Comparison of ENCODE assay signal across 14 mouse cellular contexts in genomic region chr12:100316094-100316493, GRCm38 (mm10).
DNase-seq lines count a peak whose midpoint lies in the region; ATAC-seq lines count a peak whose summit lies in the region.
"Had no signal": no experiment of that assay in that cellular context is flagged by ENCODE, and none has a peak within 500 bp of the region (broad histone marks: within the 10 kb centered on the region; RNA-seq: fewer than 3 reads in every experiment).

No protein-coding gene starts in this region.

- no peak overlapping the region for H3K4me3 ChIP-seq in neural tube, embryonic 13.5 days
- no peak overlapping the region for H3K4me3 ChIP-seq in hindbrain, embryonic 13.5 days
- H3K4me3 ChIP-seq in neural tube, embryonic 14.5 days (ENCODE audit: low read depth, low read length): no peak overlapping the region
- H3K4me3 ChIP-seq in kidney, embryonic 14.5 days (ENCODE audit: low read length): no peak overlapping the region
- H3K4me3 ChIP-seq: megakaryocyte, embryonic 14.5 days had no signal

- peak; percentile 65 for DNase-seq in cerebellum, adult 9-10 months
- no peak for DNase-seq in cerebellum, adult 11-12 months
- DNase-seq in neural tube, embryonic 10.5 days (ENCODE audit: extremely low spot score, low spot score): no peak
- DNase-seq in kidney, adult 18-20 months: no peak
- DNase-seq: B cell, adult 2 months; heart, postnatal 10 days; kidney, postnatal 25 days; liver had no signal

- H3K27ac ChIP-seq in neural tube, embryonic 13.5 days (replicated peaks): peak overlapping the region; percentile 84
- peak overlapping the region; percentile 85 for H3K27ac ChIP-seq in hindbrain, embryonic 13.5 days
- peak overlapping the region; percentile 52; the same call in 1 of the 2 replicates for H3K27ac ChIP-seq in neural tube, embryonic 14.5 days (ENCODE audit: low read depth, low read length)
- H3K27ac ChIP-seq in kidney, embryonic 14.5 days (ENCODE audit: low read depth, low read length): no peak overlapping the region

- 59% methylated on average over 9 of the region's 9 CpGs for WGBS in neural tube, embryonic 13.5 days
- 57% methylated on average over 9 of the region's 9 CpGs for WGBS in hindbrain, embryonic 13.5 days
- 67% methylated on average over 9 of the region's 9 CpGs for WGBS in neural tube, embryonic 14.5 days
- 88% methylated on average over 9 of the region's 9 CpGs for WGBS in kidney, embryonic 14.5 days

- 0 out of 2 replicates have a peak, but pooled peaks have one; percentile 28 for ATAC-seq in neural tube, embryonic 13.5 days (ENCODE audit: low read depth)
- peak; percentile 30; the same call in 1 of the 2 replicates for ATAC-seq in hindbrain, embryonic 13.5 days (ENCODE audit: low FRiP score)
- 0 out of 2 replicates have a peak, but pooled peaks have one; percentile 42 for ATAC-seq in neural tube, embryonic 14.5 days (ENCODE audit: low read depth)
- no peak for ATAC-seq in kidney, embryonic 14.5 days (ENCODE audit: low FRiP score, low TSS enrichment)
- ATAC-seq: Patski had no signal

- H3K36me3 ChIP-seq in neural tube, embryonic 13.5 days: peaks cover 16% of the 10 kb centered on the region
- H3K36me3 ChIP-seq in hindbrain, embryonic 13.5 days: peaks cover 9% of the 10 kb centered on the region
- H3K36me3 ChIP-seq in neural tube, embryonic 14.5 days (ENCODE audit: control insufficient read depth, insufficient read depth, low read length): no peaks in the 10 kb centered on the region
- H3K36me3 ChIP-seq in kidney, embryonic 14.5 days (ENCODE audit: control insufficient read depth, insufficient read depth, low read length): no peaks in the 10 kb centered on the region; the same call in 1 of the 2 replicates

- H3K4me2 ChIP-seq in neural tube, embryonic 13.5 days: no peak overlapping the region
- H3K4me2 ChIP-seq in hindbrain, embryonic 13.5 days: no peak overlapping the region
- no peak overlapping the region for H3K4me2 ChIP-seq in neural tube, embryonic 14.5 days (ENCODE audit: low read depth, low read length)
- no peak overlapping the region for H3K4me2 ChIP-seq in kidney, embryonic 14.5 days (replicated peaks; ENCODE audit: low read depth, low read length)

- no peaks in the 10 kb centered on the region for H3K27me3 ChIP-seq in neural tube, embryonic 13.5 days
- no peaks in the 10 kb centered on the region for H3K27me3 ChIP-seq in hindbrain, embryonic 13.5 days
- H3K27me3 ChIP-seq in neural tube, embryonic 14.5 days (ENCODE audit: control insufficient read depth, insufficient read depth, low read length): no peaks in the 10 kb centered on the region
- no peaks in the 10 kb centered on the region for H3K27me3 ChIP-seq in kidney, embryonic 14.5 days (ENCODE audit: control insufficient read depth, insufficient read depth, low read length)
- H3K27me3 ChIP-seq: megakaryocyte, embryonic 14.5 days; Patski had no signal

- no peak overlapping the region for H3K9ac ChIP-seq in neural tube, embryonic 13.5 days
- no peak overlapping the region for H3K9ac ChIP-seq in hindbrain, embryonic 13.5 days
- no peak overlapping the region for H3K9ac ChIP-seq in neural tube, embryonic 14.5 days (replicated peaks; ENCODE audit: low read depth, low read length)
- no peak overlapping the region for H3K9ac ChIP-seq in kidney, embryonic 14.5 days (ENCODE audit: low read depth, low read length)

- no peaks in the 10 kb centered on the region for H3K9me3 ChIP-seq in neural tube, embryonic 13.5 days
- no peaks in the 10 kb centered on the region for H3K9me3 ChIP-seq in hindbrain, embryonic 13.5 days
- no peaks in the 10 kb centered on the region for H3K9me3 ChIP-seq in neural tube, embryonic 14.5 days (ENCODE audit: control insufficient read depth, low read length)
- no peaks in the 10 kb centered on the region for H3K9me3 ChIP-seq in kidney, embryonic 14.5 days (ENCODE audit: control insufficient read depth, low read length)
- H3K9me3 ChIP-seq: megakaryocyte, embryonic 14.5 days had no signal

- H3K4me1 ChIP-seq in neural tube, embryonic 13.5 days (replicated peaks): peaks cover 68% of the 10 kb centered on the region
- H3K4me1 ChIP-seq in hindbrain, embryonic 13.5 days (replicated peaks): peaks cover 65% of the 10 kb centered on the region
- peaks cover 31% of the 10 kb centered on the region for H3K4me1 ChIP-seq in neural tube, embryonic 14.5 days (ENCODE audit: control insufficient read depth, insufficient read depth, low read length)
- no peaks in the 10 kb centered on the region for H3K4me1 ChIP-seq in kidney, embryonic 14.5 days (ENCODE audit: control insufficient read depth, insufficient read depth, low read length)
